Mouse (Mus musculus) intestine, embryonic 16.5 days (tissue): ENCODE results near the gene Selenbp1. TPM values are rescaled to one million over a fixed set of nuclear protein-coding genes. Genes with fewer than 3 reads are reported as not detected.
"Not testable (repeated sequence)": the region's sequence is repeated elsewhere in the genome, so short reads cannot be mapped to it uniquely, and the experiment has no call there.

ENCODE experiments used
- ATAC-seq: fragments of 200-750 bp; cut with Nextera tagmentation; 2 replicates; pipeline ENCODE4 v1.8.0; 2017; ENCODE audit warnings: moderate TSS enrichment, moderate library complexity
- H3K27ac ChIP-seq: fragments of 300-500 bp; sonication (generic); 2 replicates; pipeline ENCODE4 v1.5.1; 2014; ENCODE audit warnings: mild to moderate bottlenecking, low read length
- H3K27me3 ChIP-seq: fragments of 300-500 bp; sonication (generic); replicated peaks from 2 replicates; pipeline ENCODE4 v1.6.1; 2014; ENCODE audit warnings: low read length, control low read depth, mixed read lengths; ENCODE audit not compliant: control insufficient read depth, insufficient read depth
- H3K36me3 ChIP-seq: fragments of 300-500 bp; sonication (generic); 2 replicates; pipeline ENCODE4 v1.6.1; 2014; ENCODE audit warnings: low read length, control low read depth; ENCODE audit not compliant: control insufficient read depth, insufficient read depth
- H3K4me1 ChIP-seq: fragments of 300-500 bp; sonication (generic); 2 replicates; pipeline ENCODE4 v1.6.1; 2014; ENCODE audit warnings: low read length, control low read depth, mixed read lengths; ENCODE audit not compliant: control insufficient read depth, insufficient read depth
- H3K4me2 ChIP-seq: fragments of 300-500 bp; sonication (generic); 2 replicates; pipeline ENCODE4 v1.6.1; 2014; ENCODE audit warnings: low read depth, low read length, control low read depth
- H3K4me3 ChIP-seq: fragments of 300-500 bp; sonication (generic); 2 replicates; pipeline ENCODE4 v1.5.1; 2014; ENCODE audit warnings: mild to moderate bottlenecking, low read length
- H3K9ac ChIP-seq: fragments of 300-500 bp; sonication (generic); 2 replicates; pipeline ENCODE4 v1.6.1; 2014; ENCODE audit warnings: low read depth, low read length
- H3K9me3 ChIP-seq: fragments of 300-500 bp; sonication (generic); 2 replicates; pipeline ENCODE4 v1.6.1; 2016; ENCODE audit warnings: low read length, control low read depth; ENCODE audit not compliant: control insufficient read depth
- WGBS: fragments of 180-500 bp; shearing (Covaris S2); extraction: QIAGEN DNeasy Blood & Tissue Kit; methylation state at CpG from one replicate; pipeline ENCODE4 v1.1.7; 2014; 5-methylcytosine and 5-hydroxymethylcytosine counted together
- polyA plus RNA-seq: library from polyadenylated mRNA; unstranded; fragments of >200 nt; fragmentation: Nextera tagmentation; extraction: Ambion mirVana; gene quantifications from 2 replicates; pipeline ENCODE4 v1.2.1, GENCODE M21; 2015

Gene Selenbp1
- 157 and 167 TPM in 2 replicates for polyA plus RNA-seq

GRCm38 (mm10) chr3:94932809-94933564 is at the start of gene Selenbp1:
Gene Selenbp1 (plus strand): TSS chr3:94933056.
- Histone ChIP-seq H3K27ac (peak within 1 kb of the TSS; percentile 88), H3K27me3 (no peaks in the 10 kb centered on the region), H3K9ac (peak within 1 kb of the TSS; percentile 63), H3K9me3 (no peaks in the 10 kb centered on the region), H3K4me1 (peaks cover 7% of the 10 kb centered on the region), H3K4me3 (peak within 1 kb of the TSS; percentile 45), H3K4me2 (peak within 1 kb of the TSS; percentile 70), H3K36me3 (no peaks in the 10 kb centered on the region)
- ATAC-seq, result peak; percentile 92
- 2% methylated on average over 16 of the region's 16 CpGs for WGBS

GRCm38 (mm10) chr3:94886316-94887224 is 46.3 kb upstream of the Selenbp1 start, which contains the start of gene Psmb4:
Gene Psmb4 (minus strand): TSS chr3:94886961.
- H3K4me2 ChIP-seq, result peak within 1 kb of the TSS; percentile 92
- H3K9ac ChIP-seq, result peak within 1 kb of the TSS; percentile 90
- peaks cover 5% of the 10 kb centered on the region for H3K36me3 ChIP-seq
- peak within 1 kb of the TSS; percentile 93 for H3K4me3 ChIP-seq
- H3K9me3 ChIP-seq, result no peaks in the 10 kb centered on the region
- under 1% methylated on average over 61 of the region's 61 CpGs for WGBS
- no peaks in the 10 kb centered on the region for H3K27me3 ChIP-seq
- ATAC-seq, result peak; percentile 92
- H3K4me1 ChIP-seq, result peaks cover 14% of the 10 kb centered on the region
- peak within 1 kb of the TSS; percentile 70 for H3K27ac ChIP-seq

GRCm38 (mm10) chr3:94888595-94888994 is 44.3 kb upstream of the Selenbp1 start:
- peaks cover 5% of the 10 kb centered on the region; the same call in 1 of the 2 replicates for H3K36me3 ChIP-seq
- H3K4me2 ChIP-seq, result no peak overlapping the region
- no peak overlapping the region for H3K9ac ChIP-seq
- no peak overlapping the region for H3K4me3 ChIP-seq
- ATAC-seq, result no peak
- no peak overlapping the region for H3K27ac ChIP-seq
- H3K9me3 ChIP-seq, result no peaks in the 10 kb centered on the region
- no peaks in the 10 kb centered on the region for H3K27me3 ChIP-seq
- peaks cover 14% of the 10 kb centered on the region for H3K4me1 ChIP-seq

- Histone ChIP-seq H3K4me3 (no peak overlapping the region), H3K9me3 (no peaks in the 10 kb centered on the region), H3K4me2 (no peak overlapping the region), H3K27ac (no peak overlapping the region), H3K4me1 (no peaks in the 10 kb centered on the region), H3K27me3 (no peaks in the 10 kb centered on the region), H3K9ac (no peak overlapping the region), H3K36me3 (no peaks in the 10 kb centered on the region)
- no peak for ATAC-seq
- WGBS, result 68% methylated on average over 3 of the region's 3 CpGs
Measured at GRCm38 (mm10) chr3:94894076-94894475, 38.8 kb upstream of the Selenbp1 start.

- no peak overlapping the region for H3K9ac ChIP-seq
- no peaks in the 10 kb centered on the region for H3K27me3 ChIP-seq
- no peaks in the 10 kb centered on the region for H3K9me3 ChIP-seq
- peak; percentile 55; the same call in 1 of the 2 replicates for ATAC-seq
- H3K4me2 ChIP-seq, result no peak overlapping the region
- H3K4me3 ChIP-seq, result no peak overlapping the region
- H3K4me1 ChIP-seq, result no peaks in the 10 kb centered on the region
- H3K36me3 ChIP-seq, result no peaks in the 10 kb centered on the region
- WGBS, result 17% methylated on average over 7 of the region's 7 CpGs
- no peak overlapping the region for H3K27ac ChIP-seq
Measured at GRCm38 (mm10) chr3:94902747-94903146, 30.1 kb upstream of the Selenbp1 start.

- not testable (repeated sequence) for H3K9ac ChIP-seq, H3K9me3 ChIP-seq, H3K36me3 ChIP-seq, H3K4me3 ChIP-seq, H3K4me1 ChIP-seq, H3K27ac ChIP-seq, H3K4me2 ChIP-seq, H3K27me3 ChIP-seq, ATAC-seq
- WGBS, result 56% methylated on average over 3 of the region's 3 CpGs
Measured at GRCm38 (mm10) chr3:94904759-94905158, 28.1 kb upstream of the Selenbp1 start.

GRCm38 (mm10) chr3:94906482-94906881 is 26.4 kb upstream of the Selenbp1 start:
- Histone ChIP-seq H3K36me3 (no peaks in the 10 kb centered on the region), H3K27ac (no peak overlapping the region), H3K4me1 (no peaks in the 10 kb centered on the region), H3K4me2 (no peak overlapping the region), H3K9me3 (no peaks in the 10 kb centered on the region; the same call in 1 of the 2 replicates), H3K9ac (no peak overlapping the region), H3K4me3 (no peak overlapping the region), H3K27me3 (no peaks in the 10 kb centered on the region)
- WGBS, result 33% methylated on average over 1 of the region's 1 CpGs
- no peak for ATAC-seq

- Histone ChIP-seq H3K9ac (no peak overlapping the region), H3K9me3 (no peaks in the 10 kb centered on the region; the same call in 1 of the 2 replicates), H3K4me2 (no peak overlapping the region), H3K4me3 (no peak overlapping the region), H3K36me3 (no peaks in the 10 kb centered on the region), H3K27ac (no peak overlapping the region), H3K27me3 (no peaks in the 10 kb centered on the region), H3K4me1 (no peaks in the 10 kb centered on the region)
- no peak for ATAC-seq
- WGBS, result 59% methylated on average over 2 of the region's 2 CpGs
Measured at GRCm38 (mm10) chr3:94911050-94911693, 21.7 kb upstream of the Selenbp1 start.

GRCm38 (mm10) chr3:94913801-94914200 is 19.1 kb upstream of the Selenbp1 start:
- Histone ChIP-seq H3K27me3 (no peaks in the 10 kb centered on the region), H3K27ac (peak overlapping the region; percentile 90), H3K36me3 (no peaks in the 10 kb centered on the region), H3K9ac (no peak overlapping the region), H3K4me2 (0 out of 2 replicates have a peak overlapping the region, but pooled peaks have one; percentile 11), H3K4me1 (peaks cover 4% of the 10 kb centered on the region; the same call in 1 of the 2 replicates), H3K4me3 (no peak overlapping the region), H3K9me3 (no peaks in the 10 kb centered on the region)
- ATAC-seq, result peak; percentile 89
- 42% methylated on average over 5 of the region's 5 CpGs for WGBS
